Mouse (Mus musculus) midbrain, embryonic 14.5 days (tissue): ENCODE measurements around the gene Rfx2. TPM values are rescaled to one million over a fixed set of nuclear protein-coding genes. Genes with fewer than 3 reads are reported as not detected.

Experiments
- ATAC-seq: fragments of 200-750 bp; cut with Nextera tagmentation; 2 replicates; pipeline ENCODE4 v1.8.0; 2017; ENCODE audit warnings: moderate number of reproducible peaks, moderate library complexity; ENCODE audit not compliant: low FRiP score, low TSS enrichment
- DNase-seq: peaks from one replicate; pipeline ENCODE4 v3.0.0-alpha.2; 2015
- H3K27ac ChIP-seq: fragments of 300-500 bp; sonication (generic); replicated peaks from 2 replicates; pipeline ENCODE4 v1.5.1; 2014; ENCODE audit warnings: mild to moderate bottlenecking, low read depth, low read length, moderate library complexity
- H3K27me3 ChIP-seq: fragments of 300-500 bp; sonication (generic); 2 replicates; pipeline ENCODE4 v1.6.1; 2014; ENCODE audit warnings: low read length, control low read depth, mixed read lengths; ENCODE audit not compliant: control insufficient read depth, insufficient read depth
- H3K36me3 ChIP-seq: fragments of 300-500 bp; sonication (generic); 2 replicates; pipeline ENCODE4 v1.6.1; 2014; ENCODE audit warnings: low read length, control low read depth; ENCODE audit not compliant: control insufficient read depth, insufficient read depth
- H3K4me1 ChIP-seq: fragments of 300-500 bp; sonication (generic); 2 replicates; pipeline ENCODE4 v1.6.1; 2014; ENCODE audit warnings: mild to moderate bottlenecking, antibody characterized with exemption, low read length, control low read depth; ENCODE audit not compliant: control insufficient read depth, insufficient read depth
- H3K4me2 ChIP-seq: fragments of 300-500 bp; sonication (generic); 2 replicates; pipeline ENCODE4 v1.6.1; 2014; ENCODE audit warnings: mild to moderate bottlenecking, low read length, moderate library complexity
- H3K4me3 ChIP-seq: fragments of 300-500 bp; sonication (generic); replicated peaks from 2 replicates; pipeline ENCODE4 v1.5.1; 2014; ENCODE audit warnings: low read depth, low read length
- H3K9ac ChIP-seq: fragments of 300-500 bp; sonication (generic); replicated peaks from 2 replicates; pipeline ENCODE4 v1.6.1; 2014; ENCODE audit warnings: mild to moderate bottlenecking, low read length, moderate library complexity
- H3K9me3 ChIP-seq: fragments of 300-500 bp; sonication (generic); 2 replicates; pipeline ENCODE4 v1.6.1; 2016; ENCODE audit warnings: low read length, control low read depth, mixed read lengths; ENCODE audit not compliant: control insufficient read depth
- WGBS: fragments of 180-500 bp; shearing (Covaris S2); extraction: QIAGEN DNeasy Blood & Tissue Kit; methylation state at CpG from one replicate; pipeline ENCODE4 v1.1.7; 2014; 5-methylcytosine and 5-hydroxymethylcytosine counted together
- polyA plus RNA-seq: library from polyadenylated mRNA; unstranded; fragments of >200 nt; fragmentation: Nextera tagmentation; extraction: Ambion mirVana; gene quantifications from 2 replicates; pipeline ENCODE4 v1.2.1, GENCODE M21; 2014

Rfx2 gene
- 2.2 and 4.1 TPM in 2 replicates for polyA plus RNA-seq

DNA sequence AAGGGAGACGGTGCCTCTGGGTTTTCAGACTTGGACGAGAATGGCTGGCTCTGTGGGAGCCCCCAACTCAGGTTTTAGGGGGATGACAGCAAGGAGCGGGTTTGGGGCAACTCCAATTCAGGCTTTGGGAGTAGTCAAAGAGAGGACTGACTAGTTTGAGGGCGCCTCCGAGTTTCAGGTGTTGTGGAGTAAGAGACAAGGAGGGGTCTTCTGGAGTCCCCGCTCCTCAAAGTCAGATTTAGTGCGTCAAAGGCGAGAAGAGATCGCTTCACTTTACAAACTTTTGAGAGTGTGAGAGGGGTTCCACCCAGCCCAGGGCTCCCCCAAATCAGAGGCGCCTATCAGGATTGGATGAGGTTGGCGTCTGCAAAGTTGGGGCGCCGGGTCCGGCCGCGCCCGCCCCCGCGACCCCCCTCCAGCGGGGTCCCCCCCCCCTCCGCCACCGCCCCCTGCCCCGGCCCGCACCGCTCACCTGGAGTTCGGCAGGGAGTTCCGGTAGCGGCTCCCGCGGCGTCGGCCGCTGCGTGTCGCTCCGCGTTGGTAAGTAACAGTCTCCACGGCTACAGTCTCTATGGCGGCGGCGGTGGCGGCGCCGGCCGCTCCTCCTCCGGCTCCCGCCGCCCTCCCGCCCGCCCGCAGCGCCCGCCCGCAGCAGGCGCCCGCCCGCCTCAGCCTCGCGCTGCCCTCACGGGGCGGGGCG, at the start of gene Rfx2:
TSS of gene Rfx2 (minus strand) at position 603 of the 700 bp plus-strand sequence.
- no peak within 1 kb of the TSS for H3K27ac ChIP-seq
- H3K9me3 ChIP-seq: no peaks in the 10 kb centered on the region
- peak within 1 kb of the TSS; percentile 58 for H3K4me3 ChIP-seq
- H3K36me3 ChIP-seq: no peaks in the 10 kb centered on the region
- H3K9ac ChIP-seq: peak within 1 kb of the TSS; percentile 39; the same call in 1 of the 2 replicates
- peaks cover 13% of the 10 kb centered on the region; the same call in 1 of the 2 replicates for H3K27me3 ChIP-seq
- peak within 1 kb of the TSS; percentile 78 for H3K4me2 ChIP-seq
- DNase-seq: peak; percentile 21
- under 1% methylated on average over 62 of the region's 62 CpGs for WGBS
- ATAC-seq: no peak
- peaks cover 11% of the 10 kb centered on the region; the same call in 1 of the 2 replicates for H3K4me1 ChIP-seq

DNA sequence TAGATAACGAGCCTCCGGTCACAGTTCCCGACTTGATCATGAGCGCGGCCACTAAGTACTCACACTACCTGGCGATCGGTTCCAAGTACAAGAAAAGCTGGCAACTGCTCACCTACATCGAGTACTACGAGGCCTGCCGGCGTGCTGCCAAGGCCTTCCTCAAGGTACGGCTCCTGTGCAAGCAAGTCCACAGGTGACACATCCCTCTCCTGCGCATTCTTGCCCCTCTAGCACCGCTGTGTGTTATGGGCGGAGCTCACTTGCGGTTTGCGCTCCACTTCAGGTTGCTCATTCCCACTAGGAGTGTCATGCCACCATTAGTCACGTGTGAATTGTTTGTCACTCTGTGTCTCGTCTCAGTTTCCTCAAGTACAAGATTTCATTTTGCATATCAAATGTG, 46.6 kb upstream of the Rfx2 start:
- Histone ChIP-seq H3K4me3 (no peak overlapping the region), H3K4me2 (no peak overlapping the region), H3K9ac (no peak overlapping the region), H3K27me3 (no peaks in the 10 kb centered on the region), H3K36me3 (no peaks in the 10 kb centered on the region), H3K4me1 (no peaks in the 10 kb centered on the region), H3K27ac (no peak overlapping the region), H3K9me3 (no peaks in the 10 kb centered on the region)
- DNase-seq (no peak), ATAC-seq (no peak)
- WGBS: 90% methylated on average over 19 of the region's 19 CpGs

GRCm38 (mm10) chr17:56876981-56877380, 46.2 kb upstream of the Rfx2 start:
- H3K4me3 ChIP-seq: no peak overlapping the region
- H3K27me3 ChIP-seq: no peaks in the 10 kb centered on the region
- no peak overlapping the region for H3K27ac ChIP-seq
- no peak overlapping the region for H3K9ac ChIP-seq
- no peaks in the 10 kb centered on the region for H3K9me3 ChIP-seq
- ATAC-seq (no peak), DNase-seq (no peak)
- no peaks in the 10 kb centered on the region for H3K36me3 ChIP-seq
- H3K4me2 ChIP-seq: no peak overlapping the region
- no peaks in the 10 kb centered on the region for H3K4me1 ChIP-seq
- WGBS: 76% methylated on average over 8 of the region's 8 CpGs

DNA sequence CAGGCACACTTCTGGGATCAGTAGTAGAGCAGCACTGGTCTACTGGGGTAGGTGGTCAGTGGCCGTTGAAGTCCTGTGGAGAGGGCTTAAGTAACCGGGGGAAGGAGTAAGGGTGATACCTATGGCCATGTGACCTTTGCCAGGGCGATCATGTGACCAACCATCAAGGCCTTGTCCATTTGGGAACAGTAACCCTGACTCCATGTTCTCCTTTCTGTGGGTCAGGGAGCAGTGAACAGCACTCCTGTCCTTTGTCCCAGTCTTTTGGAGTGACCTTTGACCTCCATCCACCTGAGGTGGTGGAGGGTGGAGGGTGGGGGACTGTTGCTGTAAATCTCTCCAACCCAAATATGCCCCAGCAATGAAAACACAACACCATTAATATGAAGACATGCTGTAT, 45.7 kb upstream of the Rfx2 start:
- no peak for DNase-seq
- H3K27ac ChIP-seq: no peak overlapping the region
- no peaks in the 10 kb centered on the region for H3K36me3 ChIP-seq
- no peak overlapping the region for H3K4me2 ChIP-seq
- H3K9ac ChIP-seq: no peak overlapping the region
- ATAC-seq: no peak
- H3K4me3 ChIP-seq: no peak overlapping the region
- no peaks in the 10 kb centered on the region for H3K4me1 ChIP-seq
- WGBS: 84% methylated on average over 3 of the region's 3 CpGs
- H3K27me3 ChIP-seq: no peaks in the 10 kb centered on the region
- no peaks in the 10 kb centered on the region for H3K9me3 ChIP-seq

DNA sequence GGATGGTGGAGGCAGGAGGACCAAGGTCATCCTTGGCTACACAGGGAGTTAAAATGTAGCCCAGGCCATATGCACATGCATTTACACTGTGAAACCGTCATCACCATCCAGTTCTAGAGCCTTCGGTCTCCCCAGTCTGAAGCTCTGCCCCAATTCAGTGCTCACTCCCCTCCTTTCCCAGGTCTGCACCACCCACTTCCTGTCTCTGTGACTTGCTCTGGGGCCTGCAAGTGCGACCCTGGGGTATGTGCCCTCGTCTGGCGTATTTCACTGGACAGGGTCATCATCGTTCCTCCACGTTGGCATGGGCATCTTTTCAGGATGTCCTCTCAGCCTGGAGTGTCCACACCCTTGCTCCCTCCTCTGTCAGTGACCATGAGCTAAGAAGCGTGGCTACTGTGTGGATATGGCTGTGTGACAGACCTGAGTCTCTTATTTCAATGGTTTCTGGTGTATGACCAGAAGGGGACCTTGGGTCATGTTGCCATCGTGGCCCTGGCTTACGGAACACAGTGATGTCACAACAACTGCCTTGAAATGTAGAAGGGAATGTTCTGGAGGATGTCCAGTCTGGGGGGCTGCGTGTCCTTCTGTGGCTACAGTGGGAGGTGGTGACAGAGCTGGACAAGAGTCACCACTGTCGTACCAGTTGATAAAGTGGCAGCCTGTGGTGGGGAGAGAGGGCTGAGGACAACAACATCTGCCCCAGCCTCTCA, 44.3 kb upstream of the Rfx2 start, which contains the start of gene 1700061G19Rik:
TSS of gene 1700061G19Rik (plus strand) at position 542 of the 716 bp plus-strand sequence.
- DNase-seq (no peak), ATAC-seq (no peak)
- Histone ChIP-seq H3K9me3 (no peaks in the 10 kb centered on the region), H3K9ac (no peak within 1 kb of the TSS), H3K4me2 (no peak within 1 kb of the TSS), H3K27me3 (no peaks in the 10 kb centered on the region), H3K4me3 (no peak within 1 kb of the TSS), H3K36me3 (no peaks in the 10 kb centered on the region), H3K27ac (no peak within 1 kb of the TSS), H3K4me1 (no peaks in the 10 kb centered on the region)
- WGBS: 90% methylated on average over 12 of the region's 12 CpGs

- no peaks in the 10 kb centered on the region for H3K36me3 ChIP-seq
- no peaks in the 10 kb centered on the region for H3K4me1 ChIP-seq
- no peaks in the 10 kb centered on the region for H3K9me3 ChIP-seq
- 91% methylated on average over 2 of the region's 2 CpGs for WGBS
- no peak within 1 kb of the TSS for H3K4me2 ChIP-seq
- H3K27me3 ChIP-seq: no peaks in the 10 kb centered on the region
- no peak for ATAC-seq
- no peak within 1 kb of the TSS for H3K4me3 ChIP-seq
- no peak within 1 kb of the TSS for H3K27ac ChIP-seq
- no peak for DNase-seq
- H3K9ac ChIP-seq: no peak within 1 kb of the TSS
These were observed 43.4 kb upstream of the Rfx2 start, which contains the start of gene Acsbg2 for GRCm38 (mm10) chr17:56874237-56874636. Gene Acsbg2 (minus strand): TSS chr17:56874447.

DNA sequence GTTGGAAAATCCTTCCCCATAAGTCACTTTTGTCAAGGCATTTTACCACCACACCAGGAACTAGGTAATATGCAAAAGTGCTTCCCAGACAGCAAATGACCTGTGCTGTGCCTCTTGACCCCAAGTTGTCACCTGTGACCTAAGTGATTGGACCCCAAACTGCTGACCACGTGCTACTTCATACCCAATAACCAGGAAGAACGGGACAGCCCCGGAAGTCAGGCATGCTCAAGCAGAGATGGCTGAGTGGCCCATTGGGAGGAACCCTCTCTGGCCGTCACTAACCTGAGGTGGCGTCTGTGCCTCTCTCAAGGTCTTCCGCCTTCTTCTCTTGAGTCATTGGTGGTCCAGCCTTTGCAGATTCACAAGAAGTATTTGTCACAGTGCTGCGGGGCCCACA, 41.7 kb upstream of the Rfx2 start:
- ATAC-seq (no peak), DNase-seq (no peak)
- Histone ChIP-seq H3K27me3 (no peaks in the 10 kb centered on the region), H3K27ac (no peak overlapping the region), H3K9me3 (0 out of 2 replicates have a peak, but pooled peaks cover 4% of the 10 kb centered on the region), H3K36me3 (no peaks in the 10 kb centered on the region), H3K4me3 (no peak overlapping the region), H3K4me2 (no peak overlapping the region), H3K4me1 (no peaks in the 10 kb centered on the region), H3K9ac (no peak overlapping the region)
- WGBS: 80% methylated on average over 7 of the region's 7 CpGs

- H3K27ac ChIP-seq: no peak overlapping the region
- H3K4me2 ChIP-seq: no peak overlapping the region
- WGBS: 73% methylated on average over 8 of the region's 8 CpGs
- no peaks in the 10 kb centered on the region for H3K4me1 ChIP-seq
- 0 out of 2 replicates have a peak, but pooled peaks cover 4% of the 10 kb centered on the region for H3K9me3 ChIP-seq
- DNase-seq (no peak), ATAC-seq (no peak)
- H3K4me3 ChIP-seq: no peak overlapping the region
- no peaks in the 10 kb centered on the region for H3K36me3 ChIP-seq
- no peaks in the 10 kb centered on the region for H3K27me3 ChIP-seq
- H3K9ac ChIP-seq: no peak overlapping the region
These were observed 41.0 kb upstream of the Rfx2 start for GRCm38 (mm10) chr17:56871767-56872166.
